Mouse (Mus musculus) stomach, embryonic 14.5 days (tissue): ENCODE measurements around the gene Timm10. TPM values are rescaled to one million over a fixed set of nuclear protein-coding genes. Genes with fewer than 3 reads are reported as not detected.
A peak's percentile ranks its signal among the peaks of the same experiment; 100 is the strongest.

Source experiments
- ATAC-seq: fragments of 200-750 bp; cut with Nextera tagmentation; 2 replicates; pipeline ENCODE4 v1.8.0; 2017; ENCODE audit warnings: low read depth, moderate TSS enrichment; ENCODE audit not compliant: insufficient number of reproducible peaks, insufficient read depth, low FRiP score
- H3K27ac ChIP-seq: fragments of 300-500 bp; sonication (generic); 2 replicates; pipeline ENCODE4 v1.5.1; 2014; ENCODE audit warnings: mild to moderate bottlenecking, low read length, moderate library complexity, mixed read lengths
- H3K27me3 ChIP-seq: fragments of 300-500 bp; sonication (generic); 2 replicates; pipeline ENCODE4 v1.6.1; 2014; ENCODE audit warnings: low read length, control low read depth, mixed read lengths; ENCODE audit not compliant: control insufficient read depth, insufficient read depth
- H3K36me3 ChIP-seq: fragments of 300-500 bp; sonication (generic); 2 replicates; pipeline ENCODE4 v1.6.1; 2014; ENCODE audit warnings: mild to moderate bottlenecking, control low read depth, low read length, moderate library complexity, mixed read lengths; ENCODE audit not compliant: control insufficient read depth, insufficient read depth
- H3K4me1 ChIP-seq: fragments of 300-500 bp; sonication (generic); 2 replicates; pipeline ENCODE4 v1.6.1; 2014; ENCODE audit warnings: low read length, control low read depth, mixed read lengths; ENCODE audit not compliant: control insufficient read depth, insufficient read depth
- H3K4me2 ChIP-seq: fragments of 300-500 bp; sonication (generic); replicated peaks from 2 replicates; pipeline ENCODE4 v1.6.1; 2014; ENCODE audit warnings: low read depth, low read length, control low read depth
- H3K4me3 ChIP-seq: fragments of 300-500 bp; sonication (generic); 2 replicates; pipeline ENCODE4 v1.5.1; 2014; ENCODE audit warnings: low read depth, low read length, control low read depth
- H3K9ac ChIP-seq: fragments of 300-500 bp; sonication (generic); replicated peaks from 2 replicates; pipeline ENCODE4 v1.6.1; 2014; ENCODE audit warnings: low read depth, mild to moderate bottlenecking, control low read depth, low read length, moderate library complexity, mixed read lengths
- H3K9me3 ChIP-seq: fragments of 300-500 bp; sonication (generic); 2 replicates; pipeline ENCODE4 v1.6.1; 2016; ENCODE audit warnings: low read depth, low read length, control low read depth; ENCODE audit not compliant: control insufficient read depth
- WGBS: fragments of 180-500 bp; shearing (Covaris S2); extraction: QIAGEN DNeasy Blood & Tissue Kit; methylation state at CpG from one replicate; pipeline ENCODE4 v1.1.7; 2014; 5-methylcytosine and 5-hydroxymethylcytosine counted together
- polyA plus RNA-seq: library from polyadenylated mRNA; unstranded; fragments of >200 nt; fragmentation: Nextera tagmentation; extraction: Ambion mirVana; gene quantifications from 2 replicates; pipeline ENCODE4 v1.2.1, GENCODE M21; 2014

The Timm10 gene
- polyA plus RNA-seq, 1 experiment from 2014 or later = 60.2 TPM

DNA sequence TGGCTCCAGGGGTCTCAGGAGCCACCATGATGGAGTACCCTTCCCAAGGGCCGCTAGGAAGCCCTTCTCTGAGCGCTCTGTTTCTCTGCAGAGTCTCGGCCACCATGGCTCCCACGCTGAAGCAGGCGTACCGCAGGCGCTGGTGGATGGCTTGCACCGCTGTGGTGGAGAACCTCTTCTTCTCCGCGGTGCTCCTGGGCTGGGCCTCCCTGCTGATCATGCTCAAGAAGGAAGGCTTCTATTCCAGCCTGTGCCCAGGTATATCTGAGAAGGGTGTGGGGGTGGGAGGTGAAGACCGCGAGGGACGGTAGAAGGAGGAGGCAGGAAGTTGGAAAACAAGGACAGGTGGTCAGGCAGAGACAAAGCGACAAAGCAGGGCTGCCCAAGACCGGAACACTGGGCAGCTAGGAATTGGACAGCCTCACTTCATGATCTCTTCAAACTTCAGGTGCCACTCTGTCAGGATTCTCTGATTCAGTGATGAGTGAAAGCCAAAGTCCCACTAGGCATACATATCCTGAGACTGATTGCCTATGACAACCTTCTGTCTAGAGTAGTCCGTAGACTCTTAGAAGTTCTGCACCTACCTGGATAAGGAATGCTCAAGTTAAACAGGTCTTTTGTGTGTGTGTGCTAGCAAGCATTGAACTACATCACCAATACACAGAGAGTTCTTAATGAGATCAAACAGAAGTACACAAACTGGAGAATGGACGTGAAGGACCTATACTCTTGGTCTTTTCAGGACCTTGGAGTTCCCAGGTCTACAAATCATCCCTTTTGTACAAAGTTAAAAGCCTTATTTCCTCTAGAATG is 14.2 kb downstream of the Timm10 start:
- 4% methylated on average over 17 of the region's 17 CpGs for WGBS
- Histone ChIP-seq H3K36me3 (no peaks in the 10 kb centered on the region), H3K9me3 (no peaks in the 10 kb centered on the region), H3K4me2 (peak overlapping the region; percentile 96), H3K4me3 (peak overlapping the region; percentile 58), H3K9ac (peak overlapping the region; percentile 74), H3K27ac (peak overlapping the region; percentile 92), H3K27me3 (no peaks in the 10 kb centered on the region), H3K4me1 (peaks cover 16% of the 10 kb centered on the region; the same call in 1 of the 2 replicates)
- peak; percentile 7; the same call in 1 of the 2 replicates for ATAC-seq

DNA sequence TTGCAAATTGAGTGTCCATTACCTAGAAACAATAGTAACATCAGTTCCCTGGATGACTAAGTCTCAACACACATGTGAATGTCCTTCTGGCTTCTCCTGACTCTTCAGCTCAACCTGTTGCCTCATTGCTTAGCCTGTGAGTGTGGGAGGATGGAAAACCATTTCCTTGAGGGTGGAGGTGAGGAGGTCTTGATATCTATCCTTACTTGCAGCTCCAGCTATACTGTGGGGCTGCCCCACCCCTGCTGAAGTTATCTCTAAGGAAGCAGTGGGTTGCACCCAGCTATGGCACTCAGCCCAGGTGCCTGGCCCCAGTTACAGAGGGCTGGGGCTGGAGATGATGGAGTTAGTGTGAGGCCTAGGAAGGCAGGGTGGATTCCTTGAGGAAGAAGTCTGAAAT is 15.1 kb downstream of the Timm10 start:
- Histone ChIP-seq H3K9me3 (no peaks in the 10 kb centered on the region), H3K27me3 (no peaks in the 10 kb centered on the region), H3K36me3 (no peaks in the 10 kb centered on the region; the same call in 1 of the 2 replicates), H3K4me3 (no peak overlapping the region), H3K4me2 (peak overlapping the region; percentile 96), H3K27ac (no peak overlapping the region), H3K4me1 (peaks cover 16% of the 10 kb centered on the region; the same call in 1 of the 2 replicates), H3K9ac (no peak overlapping the region)
- peak; percentile 7; the same call in 1 of the 2 replicates for ATAC-seq

DNA sequence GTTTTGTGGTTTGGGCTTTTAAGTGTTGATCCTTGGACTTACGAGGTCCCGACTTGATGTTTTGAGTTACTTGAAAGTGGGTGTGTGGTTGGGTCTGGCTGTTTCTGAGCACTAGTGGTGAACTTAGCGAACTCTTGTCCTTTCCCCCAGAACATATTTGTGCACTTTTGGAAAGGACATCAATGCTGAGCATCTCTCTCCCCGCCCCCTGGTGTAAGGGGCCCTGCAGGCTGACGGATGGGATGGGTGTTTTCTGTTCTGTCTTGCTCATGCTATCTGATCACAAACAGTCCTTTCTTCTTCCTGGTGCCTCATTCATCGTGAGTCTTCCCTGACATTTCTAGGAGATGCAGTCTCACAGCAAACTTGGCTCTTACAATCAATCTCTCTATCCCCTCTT is 16.9 kb downstream of the Timm10 start:
- peaks cover 13% of the 10 kb centered on the region; the same call in 1 of the 2 replicates for H3K4me1 ChIP-seq
- no peak for ATAC-seq
- H3K4me3 ChIP-seq = no peak overlapping the region
- H3K9me3 ChIP-seq = no peaks in the 10 kb centered on the region
- no peak overlapping the region for H3K9ac ChIP-seq
- no peaks in the 10 kb centered on the region; the same call in 1 of the 2 replicates for H3K36me3 ChIP-seq
- H3K27me3 ChIP-seq = no peaks in the 10 kb centered on the region
- H3K27ac ChIP-seq = no peak overlapping the region
- WGBS = 74% methylated on average over 6 of the region's 6 CpGs
- no peak overlapping the region for H3K4me2 ChIP-seq

DNA sequence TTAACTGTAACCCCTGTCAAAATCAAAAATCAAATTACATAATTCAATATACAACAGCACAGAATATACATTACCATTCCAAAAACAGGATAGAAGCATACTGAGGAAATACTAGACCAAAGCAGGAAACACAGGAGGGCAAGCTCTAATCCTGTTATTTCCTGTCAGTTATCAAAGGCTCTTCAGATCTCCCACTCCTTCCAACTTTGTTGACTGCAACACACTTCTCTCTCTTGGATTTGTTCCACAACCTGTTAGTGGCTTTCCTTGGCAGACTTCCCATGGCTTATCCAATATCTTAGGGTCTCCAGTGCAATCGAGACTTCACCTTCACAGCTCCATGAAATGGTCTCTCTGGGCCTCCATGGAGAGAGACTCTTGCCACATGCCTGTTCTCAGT is 18.4 kb downstream of the Timm10 start:
- H3K4me3 ChIP-seq = no peak overlapping the region
- no peak overlapping the region for H3K27ac ChIP-seq
- H3K9ac ChIP-seq = no peak overlapping the region
- no peak for ATAC-seq
- H3K36me3 ChIP-seq = no peaks in the 10 kb centered on the region; the same call in 1 of the 2 replicates
- no peaks in the 10 kb centered on the region for H3K27me3 ChIP-seq
- no peaks in the 10 kb centered on the region for H3K9me3 ChIP-seq
- H3K4me2 ChIP-seq = no peak overlapping the region
- peaks cover 12% of the 10 kb centered on the region; the same call in 1 of the 2 replicates for H3K4me1 ChIP-seq
- WGBS = 66% methylated on average over 1 of the region's 1 CpGs

DNA sequence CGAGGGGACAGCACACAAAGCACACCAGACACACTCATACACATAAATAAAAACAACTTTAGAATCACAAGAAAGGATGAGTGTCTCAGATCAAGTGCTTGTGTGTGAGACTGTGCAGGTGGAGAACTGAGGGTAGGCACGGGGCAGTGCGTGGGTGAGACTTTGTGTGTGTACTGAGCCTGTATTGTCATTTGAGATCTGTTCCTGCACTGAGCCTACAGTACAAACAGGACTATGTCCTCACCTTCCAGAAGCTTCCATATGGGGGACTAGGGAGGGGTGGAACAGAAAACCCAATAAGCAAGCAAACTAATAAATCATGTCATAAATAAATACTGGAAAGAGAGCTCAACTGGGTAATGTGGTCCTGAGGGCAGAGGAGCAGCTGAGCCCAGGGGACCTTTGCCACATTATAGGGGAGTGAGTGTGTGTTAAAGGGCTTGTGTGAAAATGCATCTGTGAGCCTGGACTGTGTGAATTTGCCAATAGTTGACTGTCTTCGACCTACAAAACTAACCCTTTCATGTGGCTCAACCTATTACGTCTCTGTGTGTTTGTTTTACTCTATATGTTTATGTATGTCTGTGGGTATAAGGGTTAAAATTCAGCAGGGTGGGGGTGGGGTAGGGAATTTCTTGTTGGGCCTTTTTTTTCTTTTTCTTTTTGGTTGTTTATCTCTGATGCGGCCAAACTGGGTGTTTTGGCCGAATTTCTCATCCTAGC is 23.8 kb downstream of the Timm10 start:
- Histone ChIP-seq H3K27ac (no peak overlapping the region), H3K4me1 (no peaks in the 10 kb centered on the region), H3K4me2 (peak overlapping the region; percentile 30), H3K4me3 (no peak overlapping the region), H3K27me3 (no peaks in the 10 kb centered on the region), H3K9ac (no peak overlapping the region), H3K36me3 (peaks cover 10% of the 10 kb centered on the region; the same call in 1 of the 2 replicates), H3K9me3 (no peaks in the 10 kb centered on the region)
- ATAC-seq = no peak
- WGBS = 43% methylated on average over 7 of the region's 7 CpGs

DNA sequence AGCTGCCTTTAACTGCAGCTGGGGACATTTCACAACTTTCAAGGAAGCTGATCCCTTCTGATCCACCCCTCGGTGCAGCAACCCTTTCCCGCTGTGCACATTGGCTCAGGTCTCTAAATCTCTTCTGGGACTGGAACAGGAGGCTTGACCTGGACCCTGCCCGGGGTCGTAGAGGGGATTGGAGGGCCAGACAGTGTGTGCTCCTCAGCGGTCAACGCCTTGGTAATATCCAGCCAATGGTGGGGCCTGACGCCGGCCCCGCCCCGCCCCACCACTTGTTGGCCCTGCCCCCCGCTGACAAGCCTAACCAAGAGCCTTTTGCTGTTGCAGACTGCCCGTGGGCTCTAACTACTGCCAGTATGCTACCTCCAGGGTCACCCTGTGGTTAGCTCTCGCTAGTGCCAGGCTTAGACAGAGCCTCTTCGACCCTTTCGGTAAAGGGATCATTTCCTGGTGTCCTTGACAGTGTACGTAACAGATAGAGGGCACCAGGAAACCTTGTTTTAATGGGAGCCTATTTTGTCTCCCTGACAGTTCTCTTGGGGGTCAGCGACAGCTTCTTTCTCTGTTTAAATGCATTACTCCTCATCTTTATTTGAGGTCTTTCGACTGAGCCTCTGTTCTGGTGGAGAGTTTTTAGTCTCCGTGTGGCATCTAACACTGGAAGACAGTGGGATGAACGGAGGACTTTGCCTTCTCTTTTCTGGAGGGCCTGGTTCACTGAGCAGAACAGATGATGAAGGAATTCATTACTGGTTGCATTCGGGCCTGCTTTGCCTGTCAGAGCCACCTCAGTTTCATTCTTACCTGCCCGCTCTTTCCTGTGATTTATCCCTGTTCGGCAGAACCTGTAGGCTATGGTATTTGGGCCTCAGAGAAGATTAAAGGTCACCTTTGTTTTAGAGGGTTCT is 24.6 kb downstream of the Timm10 start:
- H3K4me3 ChIP-seq = no peak overlapping the region
- no peaks in the 10 kb centered on the region for H3K4me1 ChIP-seq
- peaks cover 14% of the 10 kb centered on the region; the same call in 1 of the 2 replicates for H3K36me3 ChIP-seq
- H3K9ac ChIP-seq = no peak overlapping the region
- H3K27ac ChIP-seq = no peak overlapping the region
- whole genome bisulfite sequencing = 33% methylated on average over 23 of the region's 23 CpGs
- no peaks in the 10 kb centered on the region for H3K27me3 ChIP-seq
- H3K9me3 ChIP-seq = no peaks in the 10 kb centered on the region
- ATAC-seq = peak; percentile 75
- H3K4me2 ChIP-seq = peak overlapping the region; percentile 30

DNA sequence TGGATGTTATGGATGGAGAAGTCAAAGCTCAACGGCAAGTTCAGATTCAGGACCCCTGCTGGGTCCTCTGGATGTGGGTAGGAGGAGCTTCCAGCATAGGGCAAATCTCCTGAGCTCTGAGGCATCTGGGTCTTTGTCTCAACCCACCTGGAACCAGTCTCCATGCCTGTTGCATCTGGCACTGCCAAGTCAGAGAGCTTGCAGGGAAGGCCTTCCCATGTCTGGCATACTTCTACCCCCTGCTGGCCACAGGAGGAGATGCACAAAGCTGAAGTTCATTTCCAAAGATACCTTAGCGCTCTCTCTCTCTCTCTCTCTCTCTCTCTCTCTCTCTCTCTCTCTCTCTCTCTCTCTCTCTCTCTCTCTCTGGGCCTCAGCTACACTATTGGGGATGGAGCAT is 28.9 kb downstream of the Timm10 start:
- ATAC-seq = 0 out of 2 replicates have a peak, but pooled peaks have one; percentile 66
- H3K27me3 ChIP-seq = no peaks in the 10 kb centered on the region
- H3K36me3 ChIP-seq = peaks cover 40% of the 10 kb centered on the region
- no peaks in the 10 kb centered on the region for H3K4me1 ChIP-seq
- no peak overlapping the region for H3K27ac ChIP-seq
- WGBS = 52% methylated on average over 2 of the region's 2 CpGs
- H3K9ac ChIP-seq = no peak overlapping the region
- no peaks in the 10 kb centered on the region for H3K9me3 ChIP-seq
- H3K4me3 ChIP-seq = no peak overlapping the region
- H3K4me2 ChIP-seq = no peak overlapping the region

DNA sequence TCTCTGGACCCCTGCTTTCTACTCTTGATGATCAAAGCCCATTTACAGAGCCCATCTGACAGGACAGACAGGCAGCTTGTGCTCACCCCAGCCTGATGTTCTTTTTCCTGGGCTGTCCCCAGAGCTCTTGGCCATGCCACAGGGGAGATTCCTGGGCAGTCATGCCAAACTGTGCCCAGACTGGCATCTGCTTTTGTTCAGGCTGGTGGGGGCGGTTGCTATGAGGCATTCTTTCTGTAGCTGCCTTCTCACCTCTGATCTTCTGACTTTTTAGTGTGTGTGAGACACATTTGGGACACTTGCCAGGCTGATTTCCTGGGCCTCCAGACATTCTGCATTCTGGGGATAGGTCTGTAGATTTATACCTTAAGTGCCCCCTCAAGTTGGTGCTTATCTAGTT is 31.8 kb downstream of the Timm10 start:
- WGBS = 79% methylated on average over 1 of the region's 1 CpGs
- H3K9me3 ChIP-seq = no peaks in the 10 kb centered on the region
- no peak overlapping the region for H3K9ac ChIP-seq
- no peaks in the 10 kb centered on the region for H3K4me1 ChIP-seq
- H3K4me2 ChIP-seq = no peak overlapping the region
- peaks cover 59% of the 10 kb centered on the region for H3K36me3 ChIP-seq
- no peak overlapping the region for H3K4me3 ChIP-seq
- H3K27me3 ChIP-seq = no peaks in the 10 kb centered on the region
- ATAC-seq = no peak
- H3K27ac ChIP-seq = no peak overlapping the region
